Mouse (Mus musculus) thymus, postnatal 0 days (tissue): ENCODE measurements around the gene Chpf. TPM values are rescaled to one million over a fixed set of nuclear protein-coding genes. Genes with fewer than 3 reads are reported as not detected.
A peak's percentile ranks its signal among the peaks of the same experiment; 100 is the strongest.

ENCODE experiments used
- DNase-seq: peaks from one replicate; pipeline ENCODE4 v3.0.0-alpha.2; 2015; ENCODE audit warnings: low spot score
- polyA plus RNA-seq: library from polyadenylated mRNA; unstranded; fragments of >200 nt; fragmentation: Nextera tagmentation; extraction: Ambion mirVana; gene quantifications from 2 replicates; pipeline ENCODE4 v1.2.1, GENCODE M21; 2015

Chpf gene
- polyA plus RNA-seq, 1 experiment from 2014 or later = 11.4 TPM

- DNase-seq = no peak
These were observed 20.3 kb upstream of the Chpf start for GRCm38 (mm10) chr1:75499441-75499840.

- no peak for DNase-seq
These were observed 19.8 kb upstream of the Chpf start for GRCm38 (mm10) chr1:75498897-75499296.

GRCm38 (mm10) chr1:75494878-75495548 is 15.9 kb upstream of the Chpf start:
- no peak for DNase-seq

- DNase-seq = no peak
These were observed 13.6 kb upstream of the Chpf start for GRCm38 (mm10) chr1:75492579-75493170.

GRCm38 (mm10) chr1:75490785-75491551 is 11.9 kb upstream of the Chpf start:
- DNase-seq = no peak

- DNase-seq = peak; percentile 43
These were observed 8.5 kb upstream of the Chpf start for GRCm38 (mm10) chr1:75487405-75488161.

GRCm38 (mm10) chr1:75487040-75487404 is 7.9 kb upstream of the Chpf start:
- DNase-seq = no peak

GRCm38 (mm10) chr1:75486561-75486960 is 7.5 kb upstream of the Chpf start:
- DNase-seq = no peak

GRCm38 (mm10) chr1:75480735-75481134 is 1.6 kb upstream of the Chpf start:
- DNase-seq = no peak

- DNase-seq = no peak
These were observed 929 bp upstream of the Chpf start for GRCm38 (mm10) chr1:75480036-75480435.

- DNase-seq = no peak
These were observed 505 bp upstream of the Chpf start for GRCm38 (mm10) chr1:75479635-75479989.

- no peak for DNase-seq
These were observed 610 bp downstream of the Chpf start for GRCm38 (mm10) chr1:75478497-75478896.

GRCm38 (mm10) chr1:75477966-75478290 is 1.2 kb downstream of the Chpf start:
- DNase-seq = no peak

- DNase-seq = peak; percentile 65
These were observed 1.7 kb downstream of the Chpf start for GRCm38 (mm10) chr1:75477264-75477965.

- DNase-seq = no peak
These were observed 2.7 kb downstream of the Chpf start for GRCm38 (mm10) chr1:75476441-75476840.

- DNase-seq = no peak
These were observed 9.8 kb downstream of the Chpf start for GRCm38 (mm10) chr1:75469287-75469825.

GRCm38 (mm10) chr1:75467215-75467927 is 11.7 kb downstream of the Chpf start:
- DNase-seq = peak; percentile 73

- DNase-seq = no peak
These were observed 15.4 kb downstream of the Chpf start for GRCm38 (mm10) chr1:75463652-75464204.

- no peak for DNase-seq
These were observed 16.5 kb downstream of the Chpf start for GRCm38 (mm10) chr1:75462636-75463035.

GRCm38 (mm10) chr1:75460297-75460696 is 18.8 kb downstream of the Chpf start:
- DNase-seq = no peak
